Mouse (Mus musculus): ENCODE measurements around the gene Zfp212. TPM values are rescaled to one million over a fixed set of nuclear protein-coding genes. Genes with fewer than 3 reads are reported as not detected.

The Zfp212 gene
- polyA plus RNA-seq, 1 experiment = 11.3 TPM

- no peak for TF ChIP-seq POLR2A (IDR thresholded peaks at IDR 0.05; ENCODE audit: control insufficient read depth, low read depth, low read length)
- no peak for TF ChIP-seq CTCF (IDR thresholded peaks at IDR 0.05; ENCODE audit: control insufficient read depth, insufficient read depth, insufficient replicate concordance, low read depth, low read length)
- H3K27me3 ChIP-seq (ENCODE audit: control insufficient read depth, insufficient read depth, low read length) = no peaks in the 10 kb centered on the region
- H3K4me1 ChIP-seq (ENCODE audit: control insufficient read depth, insufficient read depth, low read length) = peaks cover 3% of the 10 kb centered on the region
- H3K36me3 ChIP-seq (ENCODE audit: control insufficient read depth, insufficient read depth, low read length) = no peaks in the 10 kb centered on the region
- H3K4me3 ChIP-seq (ENCODE audit: control insufficient read depth, low read depth, low read length) = no peak overlapping the region
- no peak overlapping the region for H3K27ac ChIP-seq (ENCODE audit: control insufficient read depth, insufficient read depth, low read depth, low read length)
Measured at GRCm38 (mm10) chr6:47880166-47880565, 40.1 kb upstream of the Zfp212 start.

- no peaks in the 10 kb centered on the region for H3K27me3 ChIP-seq (ENCODE audit: control insufficient read depth, insufficient read depth, low read length)
- no peak overlapping the region for H3K27ac ChIP-seq (ENCODE audit: control insufficient read depth, insufficient read depth, low read depth, low read length)
- H3K4me3 ChIP-seq (ENCODE audit: control insufficient read depth, low read depth, low read length) = no peak overlapping the region
- no peaks in the 10 kb centered on the region for H3K36me3 ChIP-seq (ENCODE audit: control insufficient read depth, insufficient read depth, low read length)
- TF ChIP-seq CTCF (IDR thresholded peaks at IDR 0.05; ENCODE audit: control insufficient read depth, insufficient read depth, insufficient replicate concordance, low read depth, low read length) (no peak), POLR2A (IDR thresholded peaks at IDR 0.05; ENCODE audit: control insufficient read depth, low read depth, low read length) (no peak)
- no peaks in the 10 kb centered on the region for H3K4me1 ChIP-seq (ENCODE audit: control insufficient read depth, insufficient read depth, low read length)
Measured at GRCm38 (mm10) chr6:47888812-47889383, 31.4 kb upstream of the Zfp212 start.

- Histone ChIP-seq H3K4me1 (ENCODE audit: control insufficient read depth, insufficient read depth, low read length) (peaks cover 3% of the 10 kb centered on the region), H3K27ac (ENCODE audit: control insufficient read depth, insufficient read depth, low read depth, low read length) (no peak overlapping the region), H3K27me3 (ENCODE audit: control insufficient read depth, insufficient read depth, low read length) (no peaks in the 10 kb centered on the region), H3K4me3 (ENCODE audit: control insufficient read depth, low read depth, low read length) (no peak overlapping the region), H3K36me3 (ENCODE audit: control insufficient read depth, insufficient read depth, low read length) (no peaks in the 10 kb centered on the region)
- TF ChIP-seq CTCF (IDR thresholded peaks at IDR 0.05; ENCODE audit: control insufficient read depth, insufficient read depth, insufficient replicate concordance, low read depth, low read length) (no peak), POLR2A (IDR thresholded peaks at IDR 0.05; ENCODE audit: control insufficient read depth, low read depth, low read length) (no peak)
Measured at GRCm38 (mm10) chr6:47899416-47899815, 20.9 kb upstream of the Zfp212 start.

- H3K4me1 ChIP-seq (ENCODE audit: control insufficient read depth, insufficient read depth, low read length) = peaks cover 12% of the 10 kb centered on the region
- H3K36me3 ChIP-seq (ENCODE audit: control insufficient read depth, insufficient read depth, low read length) = no peaks in the 10 kb centered on the region
- TF ChIP-seq CTCF (IDR thresholded peaks at IDR 0.05; ENCODE audit: control insufficient read depth, insufficient read depth, insufficient replicate concordance, low read depth, low read length) (no peak), POLR2A (IDR thresholded peaks at IDR 0.05; ENCODE audit: control insufficient read depth, low read depth, low read length) (no peak)
- H3K27ac ChIP-seq (ENCODE audit: control insufficient read depth, insufficient read depth, low read depth, low read length) = no peak overlapping the region
- H3K4me3 ChIP-seq (ENCODE audit: control insufficient read depth, low read depth, low read length) = no peak overlapping the region
- no peaks in the 10 kb centered on the region for H3K27me3 ChIP-seq (ENCODE audit: control insufficient read depth, insufficient read depth, low read length)
Measured at GRCm38 (mm10) chr6:47903587-47903986, 16.7 kb upstream of the Zfp212 start.

- no peaks in the 10 kb centered on the region for H3K27me3 ChIP-seq (ENCODE audit: control insufficient read depth, insufficient read depth, low read length)
- no peak overlapping the region for H3K27ac ChIP-seq (ENCODE audit: control insufficient read depth, insufficient read depth, low read depth, low read length)
- H3K4me1 ChIP-seq (ENCODE audit: control insufficient read depth, insufficient read depth, low read length) = peaks cover 12% of the 10 kb centered on the region
- peak overlapping the region; percentile 70 for H3K4me3 ChIP-seq (ENCODE audit: control insufficient read depth, low read depth, low read length)
- no peak for TF ChIP-seq CTCF (IDR thresholded peaks at IDR 0.05; ENCODE audit: control insufficient read depth, insufficient read depth, insufficient replicate concordance, low read depth, low read length)
- no peak for TF ChIP-seq POLR2A (IDR thresholded peaks at IDR 0.05; ENCODE audit: control insufficient read depth, low read depth, low read length)
- H3K36me3 ChIP-seq (ENCODE audit: control insufficient read depth, insufficient read depth, low read length) = no peaks in the 10 kb centered on the region
Measured at GRCm38 (mm10) chr6:47904361-47904760, 15.9 kb upstream of the Zfp212 start.

GRCm38 (mm10) chr6:47904917-47905695, 15.2 kb upstream of the Zfp212 start:
- no peaks in the 10 kb centered on the region for H3K27me3 ChIP-seq (ENCODE audit: control insufficient read depth, insufficient read depth, low read length)
- H3K4me1 ChIP-seq (ENCODE audit: control insufficient read depth, insufficient read depth, low read length) = peaks cover 12% of the 10 kb centered on the region
- TF ChIP-seq CTCF (IDR thresholded peaks at IDR 0.05; ENCODE audit: control insufficient read depth, insufficient read depth, insufficient replicate concordance, low read depth, low read length) = no peak
- TF ChIP-seq POLR2A (IDR thresholded peaks at IDR 0.05; ENCODE audit: control insufficient read depth, low read depth, low read length) = no peak
- H3K27ac ChIP-seq (ENCODE audit: control insufficient read depth, insufficient read depth, low read depth, low read length) = no peak overlapping the region
- H3K4me3 ChIP-seq (ENCODE audit: control insufficient read depth, low read depth, low read length) = peak overlapping the region; percentile 70
- H3K36me3 ChIP-seq (ENCODE audit: control insufficient read depth, insufficient read depth, low read length) = no peaks in the 10 kb centered on the region

GRCm38 (mm10) chr6:47906326-47906725, 13.9 kb upstream of the Zfp212 start:
- H3K27ac ChIP-seq (ENCODE audit: control insufficient read depth, insufficient read depth, low read depth, low read length) = no peak overlapping the region
- TF ChIP-seq CTCF (IDR thresholded peaks at IDR 0.05; ENCODE audit: control insufficient read depth, insufficient read depth, insufficient replicate concordance, low read depth, low read length) (no peak), POLR2A (IDR thresholded peaks at IDR 0.05; ENCODE audit: control insufficient read depth, low read depth, low read length) (no peak)
- H3K36me3 ChIP-seq (ENCODE audit: control insufficient read depth, insufficient read depth, low read length) = no peaks in the 10 kb centered on the region
- no peak overlapping the region for H3K4me3 ChIP-seq (ENCODE audit: control insufficient read depth, low read depth, low read length)
- H3K27me3 ChIP-seq (ENCODE audit: control insufficient read depth, insufficient read depth, low read length) = no peaks in the 10 kb centered on the region
- peaks cover 12% of the 10 kb centered on the region for H3K4me1 ChIP-seq (ENCODE audit: control insufficient read depth, insufficient read depth, low read length)

Measured in testis, adult 2 months (tissue).